Mouse (Mus musculus) cerebellum, postnatal 10 days (tissue): Measurements from ENCODE around the gene Tbc1d17.
"Not testable (repeated sequence)": the region's sequence is repeated elsewhere in the genome, so short reads cannot be mapped to it uniquely, and the experiment has no call there.

ENCODE experiments used
- DNase-seq, 2 experiments: peaks; one replicate each; pipeline ENCODE4 v3.0.0; 2021; ENCODE audit warnings: mixed read lengths in 2 of 2

The Tbc1d17 gene

DNA sequence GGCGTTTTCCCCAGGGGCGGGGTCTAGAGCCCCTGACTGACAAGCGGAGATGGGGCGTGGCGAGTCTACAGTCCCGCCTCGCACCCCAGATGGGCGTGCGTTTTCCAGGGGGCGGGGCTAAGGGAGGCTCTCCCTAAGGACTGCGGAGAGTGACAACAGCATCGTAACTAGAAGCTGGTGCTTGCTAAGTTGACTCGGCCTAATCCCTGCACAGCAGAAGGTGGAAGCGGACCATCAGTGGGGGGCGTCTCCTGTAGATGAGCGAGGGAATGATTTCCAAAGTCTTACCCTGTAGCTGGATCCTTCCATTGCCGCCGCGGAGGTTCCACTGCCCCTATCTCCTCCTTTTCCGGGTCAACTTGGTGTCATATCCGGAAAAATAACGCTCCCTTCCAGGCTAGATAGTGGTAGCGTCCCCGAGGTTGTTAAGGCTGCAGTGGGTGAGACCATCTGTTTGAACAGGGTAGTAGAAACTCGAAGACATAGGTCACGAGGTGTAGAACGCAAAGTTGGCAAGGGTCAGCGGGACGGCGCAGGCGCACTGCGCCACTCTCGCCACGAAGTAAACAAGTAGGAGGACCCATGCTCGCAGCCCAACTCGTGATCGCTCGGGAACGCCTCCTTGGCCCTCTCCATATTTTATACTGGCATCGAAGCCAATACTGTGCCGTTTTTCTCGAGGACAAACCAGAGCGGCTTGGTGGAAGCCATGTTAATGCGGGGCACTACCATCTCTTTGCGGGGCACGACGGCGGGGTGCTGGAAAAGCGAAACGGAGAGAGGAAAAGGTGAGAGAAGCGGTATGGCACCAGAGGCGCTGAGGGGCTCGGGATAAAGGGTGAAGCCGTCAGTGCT lies at the start of gene Tbc1d17, which contains the start of gene Akt1s1:
Gene Tbc1d17 (minus strand): TSS at position 519 of the 855 bp plus-strand sequence.
Gene Akt1s1 (plus strand): TSS at position 431 of the 855 bp plus-strand sequence.
- peak; percentile 99 to 100 for DNase-seq

DNA sequence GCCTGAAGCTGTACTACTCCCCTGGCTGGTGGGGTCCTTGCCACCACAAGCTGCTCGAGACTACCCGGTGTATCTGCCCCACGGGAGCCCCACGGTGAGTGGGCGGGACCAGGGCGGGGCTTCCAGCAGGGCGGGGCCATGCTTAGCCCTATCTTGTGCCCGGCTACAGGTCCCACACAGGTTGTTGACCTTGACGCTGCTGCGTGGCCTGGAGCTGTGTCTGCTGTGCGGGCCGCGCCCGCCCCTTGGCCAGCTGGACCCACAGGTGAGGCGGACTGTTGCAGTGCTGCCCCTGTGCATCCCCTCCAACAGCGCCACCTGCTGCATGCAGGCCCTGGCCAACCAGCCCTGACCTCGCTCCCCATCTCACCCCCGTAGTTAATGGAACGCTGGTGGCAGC lies 49.7 kb upstream of the Tbc1d17 start:
- peak; percentile 60 to 69 for DNase-seq

GRCm38 (mm10) chr7:44896499-44896898 lies 47.6 kb upstream of the Tbc1d17 start:
- DNase-seq, result no peak

- DNase-seq, result peak; percentile 95
Measured at GRCm38 (mm10) chr7:44895593-44896434, 46.9 kb upstream of the Tbc1d17 start, which contains the start of gene Fuz. Gene Fuz (plus strand): TSS chr7:44896079.

GRCm38 (mm10) chr7:44895206-44895592 lies 46.3 kb upstream of the Tbc1d17 start:
- DNase-seq, result peak; percentile 62 to 70

GRCm38 (mm10) chr7:44894175-44894574 lies 45.3 kb upstream of the Tbc1d17 start:
- DNase-seq, result no peak

- DNase-seq, result no peak
Measured at GRCm38 (mm10) chr7:44893197-44893596, 44.3 kb upstream of the Tbc1d17 start.

DNA sequence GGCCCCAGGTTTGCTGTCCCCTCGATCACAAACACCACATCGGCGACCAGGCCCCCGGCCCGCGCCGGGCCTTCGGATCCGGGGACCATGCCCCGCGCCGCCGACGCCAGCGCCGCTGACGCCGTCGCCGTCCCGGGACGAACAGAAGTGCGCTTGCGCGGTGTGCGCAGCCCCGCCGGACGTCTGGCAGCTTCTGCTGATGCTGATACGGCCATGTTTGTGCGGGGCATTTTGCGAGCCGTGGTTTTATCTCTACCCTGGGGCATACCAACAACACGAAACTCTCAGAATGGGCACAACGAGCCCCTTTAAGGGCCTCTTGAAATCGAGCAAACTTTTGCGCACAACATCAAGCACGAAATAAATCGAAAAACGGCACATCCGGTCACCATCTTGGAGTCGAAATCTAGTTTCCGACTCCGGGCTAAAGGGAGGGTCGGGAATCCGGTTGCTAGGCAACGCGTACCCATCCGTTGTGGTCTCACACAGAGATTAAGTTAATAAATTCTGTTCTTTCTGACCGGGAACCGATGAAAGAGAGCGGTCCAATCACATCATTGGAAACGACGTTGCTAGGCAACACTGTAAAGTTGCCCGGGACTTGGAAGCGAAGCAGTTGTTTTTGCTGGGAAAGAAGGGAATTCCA lies 43.5 kb upstream of the Tbc1d17 start, which contains the start of gene Med25:
Gene Med25 (minus strand): TSS at position 437 of the 646 bp plus-strand sequence.
- peak; percentile 93 to 94 for DNase-seq

DNA sequence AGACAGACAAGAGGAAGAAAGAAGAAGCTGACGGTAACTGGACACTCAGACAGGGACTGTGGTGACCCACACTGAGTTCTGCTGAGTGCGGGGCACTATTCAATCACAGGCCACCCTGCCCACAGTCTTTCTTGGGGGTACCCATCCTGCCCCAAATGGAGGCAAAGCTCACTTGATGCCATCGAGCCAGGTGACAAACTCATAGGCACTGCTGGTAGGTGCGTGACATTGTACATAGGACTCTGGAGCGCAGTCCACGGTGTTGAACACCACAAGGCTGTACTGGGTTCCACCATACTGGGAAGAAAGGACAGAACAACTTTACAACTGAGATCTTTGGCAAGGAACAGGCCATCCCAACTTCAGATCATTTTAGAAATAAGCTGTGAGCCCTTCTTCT lies 42.7 kb upstream of the Tbc1d17 start:
- DNase-seq, result no peak

DNA sequence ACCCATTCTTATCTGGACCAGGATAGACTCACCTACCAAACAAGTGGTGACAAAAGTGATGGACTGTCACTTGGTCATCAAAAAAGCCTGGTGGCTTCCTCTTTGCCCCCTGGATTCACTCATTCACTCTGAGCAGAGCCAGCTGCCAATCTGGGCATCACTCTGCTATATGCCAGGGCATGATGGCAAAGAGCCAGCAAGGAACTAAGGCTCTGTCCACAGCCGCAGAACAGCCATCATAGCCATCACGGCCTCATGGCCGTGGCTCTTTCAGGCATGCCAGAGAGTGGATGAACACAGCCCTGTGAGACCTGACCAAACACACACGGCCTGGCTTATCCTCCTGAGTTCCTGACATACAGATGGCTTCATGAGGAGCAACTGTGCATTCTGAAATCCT lies 41.9 kb upstream of the Tbc1d17 start:
- DNase-seq, result peak; percentile 70

- DNase-seq, result no peak
Measured at GRCm38 (mm10) chr7:44890180-44890579, 41.3 kb upstream of the Tbc1d17 start.

GRCm38 (mm10) chr7:44888256-44889105 lies 39.6 kb upstream of the Tbc1d17 start:
- DNase-seq, result peak; percentile 65 to 69

- DNase-seq, result no peak
Measured at GRCm38 (mm10) chr7:44886964-44887363, 38.1 kb upstream of the Tbc1d17 start.

- DNase-seq, result peak in 1 of 2 experiments; percentile 56
Measured at GRCm38 (mm10) chr7:44884637-44885036, 35.8 kb upstream of the Tbc1d17 start.

GRCm38 (mm10) chr7:44883036-44883435 lies 34.2 kb upstream of the Tbc1d17 start:
- DNase-seq, result peak in 1 of 2 experiments; percentile 14

- DNase-seq, result no peak
Measured at GRCm38 (mm10) chr7:44877833-44878232, 29.0 kb upstream of the Tbc1d17 start.

DNA sequence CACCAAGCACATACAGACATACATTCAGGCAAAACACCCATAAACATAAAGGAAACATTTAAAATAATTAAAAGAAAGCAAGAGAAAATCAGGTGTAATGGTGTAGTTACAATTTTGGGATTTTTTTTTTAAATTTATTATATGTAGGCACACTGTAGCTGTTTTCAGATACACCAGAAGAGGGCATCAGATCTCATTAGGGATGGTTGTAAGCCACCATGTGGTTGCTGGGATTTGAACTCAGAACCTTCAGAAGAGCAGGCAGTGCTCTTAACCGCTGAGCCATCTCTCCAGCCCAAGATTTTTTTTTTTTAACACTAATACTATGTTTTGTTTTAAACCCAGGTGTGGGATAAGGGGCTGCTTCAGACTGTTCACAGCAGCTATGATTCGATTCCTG lies 22.9 kb upstream of the Tbc1d17 start:
- DNase-seq, result not testable (repeated sequence)

- no peak for DNase-seq
Measured at GRCm38 (mm10) chr7:44871181-44871580, 22.3 kb upstream of the Tbc1d17 start.

DNA sequence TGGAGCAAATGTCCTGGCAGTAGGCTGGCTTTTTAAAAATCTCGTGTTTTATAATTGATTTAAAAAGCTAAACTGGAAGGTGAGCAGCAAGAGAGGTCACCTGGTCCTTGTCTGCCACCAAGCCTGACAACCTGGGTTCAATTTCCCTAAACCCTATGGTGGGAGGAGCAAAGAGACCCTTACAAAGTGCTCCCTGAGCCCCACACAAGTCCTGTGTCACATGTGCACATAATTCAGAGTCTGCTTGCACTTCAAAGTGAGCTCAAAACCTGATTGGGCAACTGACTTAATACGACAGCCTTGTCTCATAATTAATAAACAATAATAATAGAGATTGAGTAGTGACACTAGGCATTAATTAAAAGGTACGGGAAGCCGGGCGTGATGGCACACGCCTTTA lies 21.7 kb upstream of the Tbc1d17 start:
- DNase-seq, result no peak

GRCm38 (mm10) chr7:44869697-44870528 lies 21.0 kb upstream of the Tbc1d17 start, which contains the start of gene Ptov1:
Gene Ptov1 (minus strand): TSS chr7:44869788.
- DNase-seq, result peak; percentile 94 to 96
